8 mouse cellular contexts compared by ENCODE assay signal in genomic region chr10:8287350-8287791, GRCm38 (mm10).
DNase-seq lines count a peak whose midpoint lies in the region; ATAC-seq and TF ChIP-seq lines count a peak whose summit lies in the region.

No protein-coding gene starts in this region.

- H3K36me3 ChIP-seq in embryonic facial prominence, embryonic 10.5 days (replicated peaks): no peaks in the 10 kb centered on the region
- H3K36me3 ChIP-seq in midbrain, postnatal 0 days (ENCODE audit: insufficient read depth, low read length): no peaks in the 10 kb centered on the region

- WGBS in embryonic facial prominence, embryonic 10.5 days: 11% methylated on average over 6 of the region's 6 CpGs
- 24% methylated on average over 6 of the region's 6 CpGs for WGBS in midbrain, postnatal 0 days

- H3K4me1 ChIP-seq in embryonic facial prominence, embryonic 10.5 days: peaks cover 13% of the 10 kb centered on the region
- H3K4me1 ChIP-seq in midbrain, postnatal 0 days (ENCODE audit: insufficient read depth, low read length): no peaks in the 10 kb centered on the region

- no peak overlapping the region for H3K27ac ChIP-seq in embryonic facial prominence, embryonic 10.5 days (replicated peaks)
- H3K27ac ChIP-seq in midbrain, postnatal 0 days (ENCODE audit: low read depth, low read length): no peak overlapping the region

- H3K4me2 ChIP-seq in midbrain, postnatal 0 days (ENCODE audit: low read depth, low read length, poor library complexity, severe bottlenecking): no peak overlapping the region

- no peaks in the 10 kb centered on the region for H3K9me3 ChIP-seq in embryonic facial prominence, embryonic 10.5 days
- H3K9me3 ChIP-seq in midbrain, postnatal 0 days (ENCODE audit: low read length): no peaks in the 10 kb centered on the region

- H3K4me3 ChIP-seq in embryonic facial prominence, embryonic 10.5 days: no peak overlapping the region
- H3K4me3 ChIP-seq in midbrain, postnatal 0 days (ENCODE audit: low read depth, low read length): no peak overlapping the region

- peak; percentile 7 for DNase-seq in left cerebral cortex, postnatal 4 days
- DNase-seq in left cerebral cortex, adult 11 months (ENCODE audit: low spot score): no peak
- DNase-seq in embryonic facial prominence, embryonic 10.5 days (ENCODE audit: low spot score): peak; percentile 52
- DNase-seq in heart, postnatal 36 days: peak; percentile 9 to 25
- peak; percentile 17 for DNase-seq in lung, postnatal 10 days
- peak; percentile 31 to 38 for DNase-seq in urinary bladder, postnatal 36 days (ENCODE audit: low spot score in 2 of 2)
- no peak for DNase-seq in adrenal gland, adult 8-10 months
- DNase-seq in midbrain, postnatal 0 days (ENCODE audit: low spot score): no peak

- no peak overlapping the region for H3K9ac ChIP-seq in midbrain, postnatal 0 days (replicated peaks; ENCODE audit: low read length, poor library complexity, severe bottlenecking)

- intact Hi-C loops in left cerebral cortex, postnatal 4 days (cut with DNase I): no loop called here
- intact Hi-C loops in heart, postnatal 36 days (cut with DNase I): no loop called here

- no peaks in the 10 kb centered on the region for H3K27me3 ChIP-seq in embryonic facial prominence, embryonic 10.5 days (replicated peaks; ENCODE audit: low read depth, poor library complexity, severe bottlenecking)
- no peaks in the 10 kb centered on the region for H3K27me3 ChIP-seq in midbrain, postnatal 0 days (ENCODE audit: insufficient read depth, low read length)

- no peak for TF ChIP-seq CTCF in midbrain, postnatal 0 days (IDR thresholded peaks at IDR 0.05)

- ATAC-seq in midbrain, postnatal 0 days (ENCODE audit: low FRiP score): no peak

Comparison
In these comparisons a context has a peak if more than half of its experiments do, and no peak if none do; other contexts are left out.
1. DNase-seq: peak in left cerebral cortex, postnatal 4 days (single experiment), embryonic facial prominence, embryonic 10.5 days (single experiment), heart, postnatal 36 days (2 of 2), lung, postnatal 10 days (single experiment) and urinary bladder, postnatal 36 days (2 of 2); none in left cerebral cortex, adult 11 months (single experiment), adrenal gland, adult 8-10 months (single experiment) and midbrain, postnatal 0 days (single experiment).